Mouse (Mus musculus) spleen, adult 2 months (tissue): ENCODE results near the gene Tbc1d5. TPM values are rescaled to one million over a fixed set of nuclear protein-coding genes. Genes with fewer than 3 reads are reported as not detected.

Experiments used
- DNase-seq, 2 experiments: peaks; one replicate each; pipeline versions ENCODE4 v3.0.0 to v3.0.0-alpha.2; 2012 to 2021; ENCODE audit warnings: low spot score in 2 of 2, low read depth in 1 of 2
- H3K27ac ChIP-seq: fragments of 200-500 bp; 2 replicates; pipeline ENCODE4 v1.5.1; 2012; ENCODE audit warnings: low read length, inconsistent platforms; ENCODE audit not compliant: insufficient read depth
- H3K27me3 ChIP-seq: fragments of 200-500 bp; 2 replicates; pipeline ENCODE4 v1.6.1; 2012; ENCODE audit warnings: mild to moderate bottlenecking, moderate library complexity, low read length, inconsistent platforms; ENCODE audit not compliant: control insufficient read depth, insufficient read depth
- H3K36me3 ChIP-seq: fragments of 200-500 bp; 2 replicates; pipeline ENCODE4 v1.6.1; 2012; ENCODE audit warnings: mild to moderate bottlenecking, low read length, inconsistent platforms; ENCODE audit not compliant: control insufficient read depth, insufficient read depth
- H3K4me1 ChIP-seq: fragments of 200-500 bp; 2 replicates; pipeline ENCODE4 v1.6.1; 2011; ENCODE audit warnings: inconsistent platforms; ENCODE audit not compliant: control insufficient read depth, insufficient read depth, insufficient read length
- H3K4me3 ChIP-seq: fragments of 200-500 bp; 2 replicates; pipeline ENCODE4 v1.5.1; 2011; ENCODE audit warnings: mild to moderate bottlenecking, inconsistent platforms; ENCODE audit not compliant: insufficient read depth, insufficient read length; ENCODE audit errors: extremely low read depth
- CTCF ChIP-seq: fragments of 200-500 bp; IDR thresholded peaks from 2 replicates; pipeline ENCODE4 v1.5.1; 2011; ENCODE audit warnings: mild to moderate bottlenecking, inconsistent platforms; ENCODE audit not compliant: insufficient read depth, insufficient read length, insufficient replicate concordance; ENCODE audit errors: extremely low read depth
- POLR2A ChIP-seq: fragments of 200-500 bp; IDR thresholded peaks from 2 replicates; pipeline ENCODE4 v1.6.1; 2011; ENCODE audit warnings: low read depth, low read length, inconsistent platforms
- WGBS: fragments of 180-500 bp; shearing (Covaris S2); methylation state at CpG from one replicate; pipeline ENCODE4 v1.1.7; 2018; 5-methylcytosine and 5-hydroxymethylcytosine counted together
- polyA plus RNA-seq: library from polyadenylated mRNA; depleted of rRNA; stranded (reverse); fragments of >200 nt; gene quantifications from 2 replicates; pipeline ENCODE4 v1.2.3, GENCODE M21; 2012

Gene Tbc1d5
- polyA plus RNA-seq, 1 experiment = 11.4 TPM

DNA sequence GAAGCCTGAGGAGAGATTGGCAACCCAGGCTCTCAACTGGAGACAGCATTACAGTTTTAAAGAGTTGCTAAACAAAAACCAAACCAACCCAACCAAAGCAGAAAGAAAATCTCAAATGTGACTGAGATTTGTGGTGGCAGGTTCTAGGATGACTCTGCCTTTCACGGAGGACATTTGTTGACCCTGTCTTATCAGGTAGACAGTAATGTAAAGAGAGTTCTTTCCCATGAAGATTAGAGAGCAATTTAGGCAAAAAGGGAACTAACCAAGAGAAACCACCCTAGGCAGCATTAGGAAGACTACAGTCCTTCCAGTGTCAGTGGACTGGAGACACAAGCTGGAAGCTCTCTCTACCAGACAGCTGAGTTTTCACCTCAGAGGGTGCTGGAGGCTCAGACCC is 438.3 kb downstream of the Tbc1d5 start:
- Histone ChIP-seq H3K4me1 (peaks cover 6% of the 10 kb centered on the region; the same call in 1 of the 2 replicates), H3K27me3 (no peaks in the 10 kb centered on the region), H3K36me3 (peaks cover 7% of the 10 kb centered on the region), H3K27ac (no peak overlapping the region), H3K4me3 (no peak overlapping the region)
- no peak for TF ChIP-seq POLR2A
- no peak for TF ChIP-seq CTCF
- no peak for DNase-seq
- WGBS = 84% methylated on average over 1 of the region's 1 CpGs

DNA sequence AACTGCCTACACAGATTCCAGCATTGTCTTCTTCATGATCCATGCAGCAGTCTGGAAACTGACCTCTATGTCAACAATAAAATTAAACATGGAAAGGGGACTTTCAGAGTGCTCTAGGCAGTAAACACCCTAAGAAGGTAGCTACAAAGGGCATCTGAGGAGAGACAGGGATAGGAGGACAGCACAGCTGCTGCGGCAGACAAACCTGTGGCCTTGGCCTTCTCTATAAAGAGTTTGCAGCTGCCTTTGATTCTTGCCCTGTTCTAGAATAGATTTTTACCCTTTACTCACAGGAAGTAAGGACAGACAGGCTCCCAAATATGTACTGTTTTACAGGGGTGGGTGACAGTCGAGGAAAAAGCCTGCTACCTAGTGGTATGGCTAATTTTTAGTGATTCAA is 440.7 kb downstream of the Tbc1d5 start:
- WGBS = 52% methylated on average over 2 of the region's 2 CpGs

DNA sequence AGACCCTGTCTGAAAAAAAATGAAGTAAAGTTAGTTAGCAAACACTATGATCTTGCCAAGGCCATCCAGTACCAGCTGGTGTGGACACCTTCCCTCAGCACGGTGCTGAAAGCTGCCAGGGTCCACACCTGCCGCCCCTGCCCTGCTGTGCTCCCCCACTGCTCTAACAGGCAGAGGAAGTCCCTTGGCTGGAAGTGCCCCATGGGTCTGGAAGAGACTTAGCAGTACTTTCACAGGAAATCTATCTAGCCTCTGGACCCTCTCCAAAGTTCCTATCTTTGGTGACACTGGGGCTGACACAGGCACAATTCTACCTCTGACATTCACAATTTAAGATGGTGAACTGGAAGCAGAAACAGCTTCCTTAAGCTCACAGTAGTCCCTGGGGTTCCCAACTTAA is 442.1 kb downstream of the Tbc1d5 start:
- H3K27me3 ChIP-seq = no peaks in the 10 kb centered on the region
- no peak for TF ChIP-seq POLR2A
- no peak for TF ChIP-seq CTCF
- no peak for DNase-seq
- WGBS = 26% methylated on average over 2 of the region's 2 CpGs
- H3K4me1 ChIP-seq = peaks cover 10% of the 10 kb centered on the region; the same call in 1 of the 2 replicates
- H3K36me3 ChIP-seq = peaks cover 13% of the 10 kb centered on the region
- H3K4me3 ChIP-seq = no peak overlapping the region
- no peak overlapping the region for H3K27ac ChIP-seq

More for the DNA sequence above, 440.7 kb downstream of the Tbc1d5 start:
- H3K4me1 ChIP-seq = peaks cover 10% of the 10 kb centered on the region; the same call in 1 of the 2 replicates
- no peak for TF ChIP-seq POLR2A
- no peak for TF ChIP-seq CTCF
- peaks cover 13% of the 10 kb centered on the region for H3K36me3 ChIP-seq
- H3K4me3 ChIP-seq = no peak overlapping the region
- H3K27ac ChIP-seq = no peak overlapping the region
- no peaks in the 10 kb centered on the region for H3K27me3 ChIP-seq
- no peak for DNase-seq

DNA sequence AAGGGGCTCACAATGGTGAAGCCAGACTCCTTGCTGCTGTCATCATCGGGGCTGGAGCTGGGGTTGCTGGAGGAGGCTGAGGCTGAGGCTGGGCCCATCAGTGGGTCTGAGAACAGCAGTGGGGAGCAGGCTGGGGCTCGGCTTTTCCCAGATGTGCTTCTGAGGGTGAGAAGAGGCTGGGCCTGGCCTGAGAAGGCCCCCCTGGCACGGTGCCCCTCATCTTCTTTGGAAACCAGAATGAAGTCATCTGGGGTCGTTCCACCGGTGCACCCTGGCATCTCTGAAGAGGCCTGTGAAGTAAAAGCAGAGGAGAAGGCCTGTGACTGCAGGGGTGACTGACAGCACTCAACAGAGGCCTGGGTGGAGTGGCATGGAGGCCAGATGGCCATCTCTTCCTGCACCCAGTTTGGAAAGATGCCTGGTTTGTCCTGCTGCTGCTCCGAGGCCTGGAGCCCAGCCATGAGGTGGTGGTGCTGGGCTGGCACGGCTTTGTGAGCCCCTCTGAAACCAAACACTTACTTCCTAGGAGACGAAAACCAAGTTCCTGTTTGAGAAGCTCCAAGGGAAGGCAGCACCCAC is 443.1 kb downstream of the Tbc1d5 start:
- TF ChIP-seq CTCF (no peak), POLR2A (no peak)
- Histone ChIP-seq H3K4me1 (peaks cover 10% of the 10 kb centered on the region; the same call in 1 of the 2 replicates), H3K36me3 (peaks cover 12% of the 10 kb centered on the region), H3K4me3 (no peak overlapping the region), H3K27ac (peak overlapping the region; percentile 36), H3K27me3 (no peaks in the 10 kb centered on the region)
- WGBS = 36% methylated on average over 8 of the region's 8 CpGs
- no peak for DNase-seq

DNA sequence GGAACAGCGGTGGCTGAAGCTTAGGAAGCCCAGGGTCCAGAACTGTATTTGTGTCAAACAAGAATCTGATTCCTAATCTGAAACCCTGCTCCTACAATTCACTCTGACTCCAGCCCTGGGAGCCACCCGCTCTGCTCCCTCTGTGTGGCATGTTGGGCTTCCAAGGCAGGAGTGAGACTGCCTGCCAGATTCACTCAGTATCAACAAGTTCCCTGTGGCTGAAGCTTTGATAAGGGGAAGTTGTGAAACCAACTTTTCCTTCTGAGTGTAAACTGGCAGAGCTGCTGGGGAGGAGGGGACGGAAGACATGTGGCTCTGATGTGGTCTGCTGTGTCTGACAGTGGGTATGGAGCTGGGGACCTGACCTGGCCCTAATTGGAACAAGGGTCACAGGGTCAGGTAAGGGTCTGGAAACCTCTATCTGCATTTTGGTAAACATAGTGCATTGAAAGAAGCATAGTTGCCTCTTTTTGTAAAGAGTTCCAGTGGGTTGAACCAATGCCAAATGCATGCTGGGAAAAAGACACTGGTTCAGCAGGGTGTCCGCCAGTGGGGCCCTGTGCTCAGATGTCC is 443.7 kb downstream of the Tbc1d5 start:
- H3K4me1 ChIP-seq = peaks cover 10% of the 10 kb centered on the region; the same call in 1 of the 2 replicates
- WGBS = 64% methylated on average over 4 of the region's 4 CpGs
- no peak overlapping the region for H3K4me3 ChIP-seq
- H3K27ac ChIP-seq = peak overlapping the region; percentile 36
- H3K36me3 ChIP-seq = peaks cover 9% of the 10 kb centered on the region
- DNase-seq = no peak
- no peak for TF ChIP-seq CTCF
- no peaks in the 10 kb centered on the region for H3K27me3 ChIP-seq

DNA sequence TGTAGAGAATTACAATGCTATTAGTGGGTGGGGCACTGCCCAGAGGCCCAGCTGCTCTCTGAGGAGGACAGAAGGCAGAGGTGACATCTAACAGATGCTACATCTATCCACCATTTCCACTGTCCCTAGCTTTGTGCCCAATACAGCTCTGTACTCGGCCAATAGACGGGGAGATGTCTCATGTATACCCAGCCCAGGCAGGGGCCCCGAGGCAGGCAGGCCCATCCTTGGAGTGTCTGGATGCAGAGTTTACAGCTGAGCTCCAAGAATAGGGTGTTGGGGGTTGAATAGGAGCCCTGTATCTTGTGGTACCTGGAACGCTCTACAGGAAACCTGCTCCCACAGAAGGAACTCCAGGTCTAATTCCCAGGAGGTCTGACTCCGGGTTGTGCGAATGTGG is 444.4 kb downstream of the Tbc1d5 start:
- Histone ChIP-seq H3K4me1 (peaks cover 14% of the 10 kb centered on the region; the same call in 1 of the 2 replicates), H3K27ac (no peak overlapping the region), H3K27me3 (no peaks in the 10 kb centered on the region), H3K4me3 (no peak overlapping the region), H3K36me3 (peaks cover 9% of the 10 kb centered on the region)
- no peak for DNase-seq
- 65% methylated on average over 6 of the region's 6 CpGs for WGBS
- TF ChIP-seq POLR2A = no peak
- TF ChIP-seq CTCF = no peak

DNA sequence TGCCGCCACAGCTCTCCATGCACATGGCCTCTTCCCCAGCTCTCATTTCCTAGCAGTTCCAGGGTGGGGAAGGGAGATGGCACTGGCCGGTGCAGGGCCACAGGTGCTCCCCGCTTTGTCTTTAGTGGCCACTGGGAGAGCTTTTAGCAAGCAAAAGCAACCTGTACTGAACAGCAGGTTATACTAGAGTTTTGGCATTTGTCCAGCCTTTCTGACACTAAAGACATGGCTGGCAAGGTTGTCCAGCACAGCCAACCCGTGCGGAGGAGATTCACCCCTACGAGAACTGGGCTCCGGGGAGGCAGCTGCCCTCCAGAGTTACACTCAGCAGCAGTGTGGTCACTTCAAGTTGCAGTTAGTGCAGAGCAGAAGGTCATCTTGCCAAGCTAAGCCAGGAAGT is 445.8 kb downstream of the Tbc1d5 start:
- no peak overlapping the region for H3K4me3 ChIP-seq
- TF ChIP-seq POLR2A = no peak
- no peak for TF ChIP-seq CTCF
- H3K36me3 ChIP-seq = peaks cover 9% of the 10 kb centered on the region
- H3K4me1 ChIP-seq = peaks cover 17% of the 10 kb centered on the region; the same call in 1 of the 2 replicates
- no peaks in the 10 kb centered on the region for H3K27me3 ChIP-seq
- WGBS = 90% methylated on average over 7 of the region's 7 CpGs
- no peak for DNase-seq
- no peak overlapping the region for H3K27ac ChIP-seq
